Comparison of ENCODE assay signal across 18 mouse cellular contexts in the genomic region with DNA sequence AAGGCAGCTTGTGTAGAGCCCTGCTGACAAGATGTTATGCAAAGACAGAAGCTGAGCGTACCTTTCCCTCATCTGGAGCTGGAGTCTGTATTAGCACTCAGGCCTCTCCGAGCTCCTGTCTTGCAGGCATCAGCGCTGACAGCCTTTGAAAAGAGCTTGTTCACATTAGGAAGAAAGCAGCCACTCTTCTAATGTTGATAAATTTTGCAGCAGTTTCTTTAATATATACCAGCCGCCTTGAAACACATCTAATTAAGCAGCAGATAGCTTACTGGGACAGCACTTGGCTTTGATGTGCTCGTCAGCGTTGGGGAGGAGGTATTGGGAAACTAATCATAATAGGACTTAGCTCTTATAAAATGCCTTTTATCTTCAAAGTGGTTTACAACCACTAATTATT. TPM values are rescaled to one million over a fixed set of nuclear protein-coding genes. Genes with fewer than 3 reads are reported as not detected.
"Had no signal": no experiment of that assay in that cellular context is flagged by ENCODE, and none has a peak within 500 bp of the region (broad histone marks: within the 10 kb centered on the region; RNA-seq: fewer than 3 reads in every experiment).

No protein-coding gene starts in this region.

- H3K27ac ChIP-seq: kidney, postnatal 0 days; limb, embryonic 15.5 days; liver, embryonic 13.5 days; lung, embryonic 15.5 days; macrophage had no signal

- H3K27me3 ChIP-seq: limb, embryonic 15.5 days; liver, embryonic 13.5 days; lung, embryonic 15.5 days; megakaryocyte, embryonic 14.5 days had no signal

- H3K4me3 ChIP-seq: limb, embryonic 15.5 days; liver, embryonic 13.5 days; lung, embryonic 15.5 days; megakaryocyte, embryonic 14.5 days; myocyte had no signal

- H3K4me2 ChIP-seq: limb, embryonic 15.5 days; liver, embryonic 13.5 days; lung, embryonic 15.5 days had no signal

- H3K4me1 ChIP-seq: limb, embryonic 15.5 days; liver, embryonic 13.5 days; lung, embryonic 15.5 days; megakaryocyte, embryonic 14.5 days had no signal

- H3K36me3 ChIP-seq: limb, embryonic 15.5 days; liver, embryonic 13.5 days; lung, embryonic 15.5 days had no signal

- DNase-seq: kidney, adult 9 months; kidney, postnatal 36 days; layer of hippocampus, adult 9-11 months; layer of hippocampus, postnatal 36 days; liver, embryonic 13.5 days; liver, postnatal 0 days; lung, postnatal 14 days; retina, postnatal 1 day; right cerebral cortex, postnatal 4 days; spleen, adult 18-20 months; thymus, adult 18-20 months; thymus, postnatal 14 days had no signal

- H3K9me3 ChIP-seq: limb, embryonic 15.5 days; lung, embryonic 15.5 days had no signal

- H3K9ac ChIP-seq: limb, embryonic 15.5 days; liver, embryonic 13.5 days; liver, postnatal 0 days; lung, embryonic 15.5 days had no signal

- ATAC-seq: liver, postnatal 0 days had no signal

RNA-seq across cellular contexts. Expression of a gene that starts 38.1 kb away (rescaled TPM):
- polyA plus RNA-seq: myocyte had no signal
